Mouse (Mus musculus) hindbrain, embryonic 15.5 days (tissue): Measurements from ENCODE around the gene Nudt21. TPM values are rescaled to one million over a fixed set of nuclear protein-coding genes. Genes with fewer than 3 reads are reported as not detected.

Source experiments
- ATAC-seq: fragments of 200-750 bp; cut with Nextera tagmentation; 2 replicates; pipeline ENCODE4 v1.8.0; 2017; ENCODE audit warnings: low read depth, moderate number of reproducible peaks, moderate TSS enrichment; ENCODE audit not compliant: low FRiP score
- H3K27ac ChIP-seq: fragments of 300-500 bp; sonication (generic); replicated peaks from 2 replicates; pipeline ENCODE4 v1.5.1; 2015; ENCODE audit warnings: mild to moderate bottlenecking, inconsistent platforms
- H3K27me3 ChIP-seq: fragments of 300-500 bp; sonication (generic); 2 replicates; pipeline ENCODE4 v1.6.1; 2015; ENCODE audit warnings: control low read depth, inconsistent platforms
- H3K36me3 ChIP-seq: fragments of 300-500 bp; sonication (generic); 2 replicates; pipeline ENCODE4 v1.6.1; 2015; ENCODE audit warnings: control low read depth, inconsistent platforms
- H3K4me1 ChIP-seq: fragments of 300-500 bp; sonication (generic); replicated peaks from 2 replicates; pipeline ENCODE4 v1.6.1; 2015; ENCODE audit warnings: control low read depth, inconsistent platforms
- H3K4me2 ChIP-seq: fragments of 300-500 bp; sonication (generic); 2 replicates; pipeline ENCODE4 v1.6.1; 2015; ENCODE audit warnings: moderate library complexity, mild to moderate bottlenecking, inconsistent platforms
- H3K4me3 ChIP-seq: fragments of 300-500 bp; sonication (generic); 2 replicates; pipeline ENCODE4 v1.5.1; 2015; ENCODE audit warnings: mild to moderate bottlenecking, inconsistent platforms
- H3K9ac ChIP-seq: fragments of 300-500 bp; sonication (generic); 2 replicates; pipeline ENCODE4 v1.6.1; 2015; ENCODE audit warnings: inconsistent platforms
- H3K9me3 ChIP-seq: fragments of 300-500 bp; sonication (generic); 2 replicates; pipeline ENCODE4 v1.6.1; 2016; ENCODE audit warnings: control low read depth, inconsistent platforms
- WGBS: fragments of 180-500 bp; shearing (Covaris S2); methylation state at CpG from one replicate; pipeline ENCODE4 v1.1.7; 2015; 5-methylcytosine and 5-hydroxymethylcytosine counted together
- polyA plus RNA-seq: library from polyadenylated mRNA; unstranded; fragments of >200 nt; fragmentation: Nextera tagmentation; extraction: Ambion mirVana; gene quantifications from 2 replicates; pipeline ENCODE4 v1.2.1, GENCODE M21; 2015

Gene Nudt21
- polyA plus RNA-seq, 1 experiment from 2014 or later, result 78.5 TPM

GRCm38 (mm10) chr8:94029701-94030100, 7.1 kb downstream of the Nudt21 start:
- Histone ChIP-seq H3K9ac (no peak overlapping the region), H3K27me3 (no peaks in the 10 kb centered on the region), H3K4me3 (no peak overlapping the region), H3K27ac (no peak overlapping the region), H3K36me3 (peaks cover 64% of the 10 kb centered on the region), H3K9me3 (no peaks in the 10 kb centered on the region), H3K4me1 (peaks cover 14% of the 10 kb centered on the region), H3K4me2 (no peak overlapping the region)
- 96% methylated on average over 9 of the region's 9 CpGs for whole genome bisulfite sequencing
- ATAC-seq, result no peak

- Histone ChIP-seq H3K4me1 (no peaks in the 10 kb centered on the region), H3K9me3 (no peaks in the 10 kb centered on the region), H3K9ac (no peak overlapping the region), H3K36me3 (peaks cover 80% of the 10 kb centered on the region), H3K27me3 (no peaks in the 10 kb centered on the region), H3K4me3 (no peak overlapping the region), H3K4me2 (no peak overlapping the region), H3K27ac (no peak overlapping the region)
- ATAC-seq, result no peak
- over 99% methylated on average over 6 of the region's 6 CpGs for WGBS
Observed at GRCm38 (mm10) chr8:94023916-94024315, 12.9 kb downstream of the Nudt21 start.

GRCm38 (mm10) chr8:94013026-94013612, 23.7 kb downstream of the Nudt21 start:
- H3K27me3 ChIP-seq, result no peaks in the 10 kb centered on the region
- H3K4me2 ChIP-seq, result peak overlapping the region; percentile 79
- H3K27ac ChIP-seq, result peak overlapping the region; percentile 94
- H3K9ac ChIP-seq, result peak overlapping the region; percentile 96
- H3K36me3 ChIP-seq, result no peaks in the 10 kb centered on the region
- H3K9me3 ChIP-seq, result no peaks in the 10 kb centered on the region
- WGBS, result 43% methylated on average over 7 of the region's 7 CpGs
- ATAC-seq, result no peak
- peak overlapping the region; percentile 85 for H3K4me3 ChIP-seq
- H3K4me1 ChIP-seq, result peaks cover 36% of the 10 kb centered on the region

GRCm38 (mm10) chr8:94012013-94012951, 24.5 kb downstream of the Nudt21 start, which contains the start of gene Amfr:
Gene Amfr (minus strand): TSS chr8:94012842.
- ATAC-seq, result peak; percentile 92
- Histone ChIP-seq H3K27ac (peak within 1 kb of the TSS; percentile 94), H3K4me1 (peaks cover 36% of the 10 kb centered on the region), H3K9me3 (no peaks in the 10 kb centered on the region), H3K4me3 (peak within 1 kb of the TSS; percentile 85), H3K36me3 (no peaks in the 10 kb centered on the region), H3K27me3 (no peaks in the 10 kb centered on the region), H3K4me2 (peak within 1 kb of the TSS; percentile 79), H3K9ac (peak within 1 kb of the TSS; percentile 96)
- WGBS, result under 1% methylated on average over 87 of the region's 130 CpGs

GRCm38 (mm10) chr8:94011076-94012012, 25.5 kb downstream of the Nudt21 start:
- H3K36me3 ChIP-seq, result no peaks in the 10 kb centered on the region
- H3K27ac ChIP-seq, result peak overlapping the region; percentile 94
- ATAC-seq, result no peak; the same call in 1 of the 2 replicates
- H3K4me3 ChIP-seq, result peak overlapping the region; percentile 85
- peaks cover 36% of the 10 kb centered on the region for H3K4me1 ChIP-seq
- no peaks in the 10 kb centered on the region for H3K9me3 ChIP-seq
- WGBS, result 3% methylated on average over 48 of the region's 48 CpGs
- H3K4me2 ChIP-seq, result peak overlapping the region; percentile 79
- H3K27me3 ChIP-seq, result no peaks in the 10 kb centered on the region
- peak overlapping the region; percentile 96 for H3K9ac ChIP-seq

GRCm38 (mm10) chr8:94010101-94010705, 26.6 kb downstream of the Nudt21 start:
- Histone ChIP-seq H3K27me3 (no peaks in the 10 kb centered on the region), H3K4me1 (peaks cover 36% of the 10 kb centered on the region), H3K9me3 (no peaks in the 10 kb centered on the region), H3K4me2 (peak overlapping the region; percentile 79), H3K9ac (no peak overlapping the region), H3K4me3 (no peak overlapping the region), H3K36me3 (no peaks in the 10 kb centered on the region), H3K27ac (no peak overlapping the region)
- ATAC-seq, result no peak
- WGBS, result 50% methylated on average over 2 of the region's 2 CpGs

GRCm38 (mm10) chr8:94009243-94009845, 27.5 kb downstream of the Nudt21 start:
- H3K4me3 ChIP-seq, result no peak overlapping the region
- H3K4me1 ChIP-seq, result peaks cover 36% of the 10 kb centered on the region
- no peak for ATAC-seq
- no peaks in the 10 kb centered on the region for H3K27me3 ChIP-seq
- H3K36me3 ChIP-seq, result no peaks in the 10 kb centered on the region; the same call in 1 of the 2 replicates
- H3K9me3 ChIP-seq, result no peaks in the 10 kb centered on the region
- no peak overlapping the region for H3K27ac ChIP-seq
- H3K4me2 ChIP-seq, result no peak overlapping the region
- 63% methylated on average over 15 of the region's 15 CpGs for WGBS
- H3K9ac ChIP-seq, result no peak overlapping the region

GRCm38 (mm10) chr8:94004139-94004538, 32.7 kb downstream of the Nudt21 start:
- no peaks in the 10 kb centered on the region for H3K27me3 ChIP-seq
- WGBS, result 84% methylated on average over 9 of the region's 9 CpGs

GRCm38 (mm10) chr8:93998961-93999360, 37.9 kb downstream of the Nudt21 start:
- WGBS, result 85% methylated on average over 2 of the region's 2 CpGs
- no peak overlapping the region for H3K27ac ChIP-seq
- H3K4me1 ChIP-seq, result no peaks in the 10 kb centered on the region
- H3K4me2 ChIP-seq, result no peak overlapping the region
- no peak for ATAC-seq
- no peaks in the 10 kb centered on the region for H3K9me3 ChIP-seq
- no peaks in the 10 kb centered on the region for H3K27me3 ChIP-seq
- no peak overlapping the region for H3K4me3 ChIP-seq
- no peak overlapping the region for H3K9ac ChIP-seq
- peaks cover 49% of the 10 kb centered on the region for H3K36me3 ChIP-seq

More at GRCm38 (mm10) chr8:94004139-94004538, 32.7 kb downstream of the Nudt21 start:
- H3K36me3 ChIP-seq, result peaks cover 29% of the 10 kb centered on the region
- H3K9ac ChIP-seq, result no peak overlapping the region
- H3K4me3 ChIP-seq, result no peak overlapping the region
- H3K4me1 ChIP-seq, result peaks cover 4% of the 10 kb centered on the region
- H3K4me2 ChIP-seq, result no peak overlapping the region
- ATAC-seq, result no peak
- H3K27ac ChIP-seq, result no peak overlapping the region
- H3K9me3 ChIP-seq, result no peaks in the 10 kb centered on the region

- WGBS, result 96% methylated on average over 4 of the region's 4 CpGs
- no peak for ATAC-seq
Observed at GRCm38 (mm10) chr8:93989739-93990138, 47.1 kb downstream of the Nudt21 start.

GRCm38 (mm10) chr8:93984731-93985130, 52.1 kb downstream of the Nudt21 start:
- H3K27me3 ChIP-seq, result no peaks in the 10 kb centered on the region
- H3K9ac ChIP-seq, result no peak overlapping the region
- H3K36me3 ChIP-seq, result peaks cover 68% of the 10 kb centered on the region
- no peaks in the 10 kb centered on the region for H3K4me1 ChIP-seq
- ATAC-seq, result no peak
- no peak overlapping the region for H3K4me2 ChIP-seq
- WGBS, result 94% methylated on average over 3 of the region's 3 CpGs
- H3K4me3 ChIP-seq, result no peak overlapping the region
- H3K27ac ChIP-seq, result no peak overlapping the region
- H3K9me3 ChIP-seq, result no peaks in the 10 kb centered on the region

More at GRCm38 (mm10) chr8:93989739-93990138, 47.1 kb downstream of the Nudt21 start:
- H3K27ac ChIP-seq, result no peak overlapping the region
- H3K36me3 ChIP-seq, result peaks cover 43% of the 10 kb centered on the region
- H3K27me3 ChIP-seq, result no peaks in the 10 kb centered on the region
- no peaks in the 10 kb centered on the region for H3K9me3 ChIP-seq
- H3K4me1 ChIP-seq, result no peaks in the 10 kb centered on the region
- no peak overlapping the region for H3K4me2 ChIP-seq
- H3K4me3 ChIP-seq, result no peak overlapping the region
- H3K9ac ChIP-seq, result no peak overlapping the region
